Mouse (Mus musculus): ENCODE results near the gene Lce1j.

DNA sequence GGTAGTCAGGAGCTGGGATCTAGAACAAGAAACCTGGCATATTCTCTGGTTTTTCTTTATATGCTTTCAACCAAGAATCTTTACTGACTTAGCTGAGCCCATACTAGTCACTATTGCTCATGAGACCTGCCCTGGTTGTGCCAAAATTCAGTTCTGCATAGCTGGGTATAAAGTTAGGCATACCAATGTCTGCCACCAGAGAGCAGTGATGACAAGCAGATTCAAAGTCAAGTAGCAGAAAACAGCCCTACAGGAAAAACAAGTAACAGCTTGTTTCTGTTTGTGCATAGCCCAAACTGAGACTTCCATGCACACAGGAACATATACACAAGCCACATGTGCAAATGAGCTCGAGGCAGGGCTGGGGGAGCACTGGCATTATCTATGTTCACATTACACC lies 35.5 kb upstream of the Lce1j start:
- TF ChIP-seq POLR2A (IDR thresholded peaks at IDR 0.05; ENCODE audit: insufficient read depth, low read depth, low read length) (no peak), CTCF (IDR thresholded peaks at IDR 0.05; ENCODE audit: insufficient read depth, low read depth, low read length) (no peak)

All from olfactory bulb, adult 2 months (tissue).